Mouse (Mus musculus) urinary bladder, adult 2 months (tissue): ENCODE measurements around the gene Stx16. TPM values are rescaled to one million over a fixed set of nuclear protein-coding genes. Genes with fewer than 3 reads are reported as not detected.

ENCODE experiments used
- DNase-seq: peaks from one replicate; pipeline ENCODE4 v3.0.0; 2022; ENCODE audit warnings: low spot score
- polyA plus RNA-seq: library from polyadenylated mRNA; depleted of rRNA; stranded (reverse); fragments of >200 nt; gene quantifications from 2 replicates; pipeline ENCODE4 v1.2.3, GENCODE M21; 2012; rRNA removed

Stx16 gene
- polyA plus RNA-seq, 1 experiment, result 50.6 TPM

- DNase-seq, result no peak
Observed at GRCm38 (mm10) chr2:174126522-174127375, 50.6 kb downstream of the Stx16 start.

GRCm38 (mm10) chr2:174127376-174127713 lies 51.2 kb downstream of the Stx16 start:
- no peak for DNase-seq

- DNase-seq, result no peak
Observed at GRCm38 (mm10) chr2:174128926-174129325, 52.8 kb downstream of the Stx16 start.

GRCm38 (mm10) chr2:174130468-174131097 lies 54.5 kb downstream of the Stx16 start:
- no peak for DNase-seq

- DNase-seq, result no peak
Observed at GRCm38 (mm10) chr2:174132413-174132969, 56.4 kb downstream of the Stx16 start.

Other genes with a start within 250 kb of the Stx16 start
- gene Npepl1, start 34.0 kb downstream of the Stx16 start, polyA plus RNA-seq, result 80.8 and 95.4 TPM in 2 replicates
- 1,052 and 1,187 TPM in 2 replicates for gene Gnas, start 208.0 kb downstream of the Stx16 start, polyA plus RNA-seq